Mouse (Mus musculus) layer of hippocampus, adult 11-12 months (tissue): ENCODE measurements around the gene Fstl4.

Experiments
- DNase-seq: peaks from one replicate; pipeline ENCODE4 v3.0.0; 2022; ENCODE audit warnings: low spot score

The Fstl4 gene

DNA sequence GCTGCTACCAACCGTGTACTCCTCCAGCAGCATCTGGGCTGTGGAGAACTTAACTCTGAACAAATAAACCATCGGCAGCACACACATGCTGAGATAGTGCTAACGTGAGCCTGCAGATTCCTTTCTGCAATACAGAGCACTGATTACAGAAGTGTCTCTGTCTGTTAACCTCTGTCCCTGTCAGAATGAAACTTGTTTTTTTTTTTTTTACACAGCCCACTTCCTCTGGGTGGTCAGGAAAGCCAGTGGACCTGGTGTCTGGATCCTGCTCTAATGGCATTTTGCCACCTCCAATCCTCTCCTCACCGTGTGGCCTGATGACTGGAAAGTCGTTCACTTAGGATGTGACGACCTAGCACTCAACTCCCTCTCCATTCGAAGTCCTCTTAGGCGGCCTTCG is 469.2 kb downstream of the Fstl4 start:
- DNase-seq = no peak
